Mouse (Mus musculus) right cerebral cortex, adult 18-20 months (tissue): Measurements from ENCODE around the gene Fam180a.
"Not testable (repeated sequence)": the region's sequence is repeated elsewhere in the genome, so short reads cannot be mapped to it uniquely, and the experiment has no call there.

Experiments used
- DNase-seq: peaks from one replicate; pipeline ENCODE4 v3.0.0; 2022; ENCODE audit warnings: mixed read lengths

Fam180a gene

GRCm38 (mm10) chr6:35326111-35326515 lies at the start of gene Fam180a:
Fam180a (minus strand) TSS chr6:35326141.
- peak; percentile 24 for DNase-seq

GRCm38 (mm10) chr6:35374052-35374451 lies 48.1 kb upstream of the Fam180a start:
- no peak for DNase-seq

- no peak for DNase-seq
These were observed 44.4 kb upstream of the Fam180a start for GRCm38 (mm10) chr6:35370356-35370755.

- not testable (repeated sequence) for DNase-seq
These were observed 43.8 kb upstream of the Fam180a start for GRCm38 (mm10) chr6:35369578-35370282.

- DNase-seq, result no peak
These were observed 36.7 kb upstream of the Fam180a start for GRCm38 (mm10) chr6:35362596-35362995.

GRCm38 (mm10) chr6:35355320-35355719 lies 29.4 kb upstream of the Fam180a start:
- no peak for DNase-seq

- no peak for DNase-seq
These were observed 28.7 kb upstream of the Fam180a start for GRCm38 (mm10) chr6:35354622-35354998.

- no peak for DNase-seq
These were observed 28.1 kb upstream of the Fam180a start for GRCm38 (mm10) chr6:35353846-35354621.

GRCm38 (mm10) chr6:35353416-35353815 lies 27.5 kb upstream of the Fam180a start:
- no peak for DNase-seq

GRCm38 (mm10) chr6:35352867-35353266 lies 26.9 kb upstream of the Fam180a start:
- DNase-seq, result no peak

GRCm38 (mm10) chr6:35351826-35352225 lies 25.9 kb upstream of the Fam180a start:
- DNase-seq, result no peak

- no peak for DNase-seq
These were observed 23.8 kb upstream of the Fam180a start for GRCm38 (mm10) chr6:35349784-35350183.

- no peak for DNase-seq
These were observed 12.7 kb upstream of the Fam180a start for GRCm38 (mm10) chr6:35338640-35339039.

- no peak for DNase-seq
These were observed 11.9 kb upstream of the Fam180a start for GRCm38 (mm10) chr6:35337836-35338235.

- DNase-seq, result no peak
These were observed 9.5 kb upstream of the Fam180a start for GRCm38 (mm10) chr6:35335452-35335851.

GRCm38 (mm10) chr6:35334278-35334677 lies 8.3 kb upstream of the Fam180a start:
- no peak for DNase-seq

- DNase-seq, result no peak
These were observed 7.7 kb upstream of the Fam180a start for GRCm38 (mm10) chr6:35333632-35334031.

- no peak for DNase-seq
These were observed 4.9 kb upstream of the Fam180a start for GRCm38 (mm10) chr6:35330834-35331233.

- DNase-seq, result no peak
These were observed 4.0 kb upstream of the Fam180a start for GRCm38 (mm10) chr6:35329956-35330355.

- no peak for DNase-seq
These were observed 1.6 kb downstream of the Fam180a start for GRCm38 (mm10) chr6:35324306-35324705.

- no peak for DNase-seq
These were observed 2.9 kb downstream of the Fam180a start for GRCm38 (mm10) chr6:35323046-35323445.

GRCm38 (mm10) chr6:35321105-35321504 lies 4.8 kb downstream of the Fam180a start:
- DNase-seq, result no peak

GRCm38 (mm10) chr6:35319850-35320249 lies 6.1 kb downstream of the Fam180a start:
- DNase-seq, result no peak

- no peak for DNase-seq
These were observed 12.4 kb downstream of the Fam180a start for GRCm38 (mm10) chr6:35313520-35313919.
